Mouse (Mus musculus): ENCODE results near the gene Dpysl4.

GRCm38 (mm10) chr7:139119775-139120153 lies 34.0 kb downstream of the Dpysl4 start:
- TF ChIP-seq GATA1 (IDR thresholded peaks at IDR 0.05; ENCODE audit: low read length) (no peak), TAL1 (IDR thresholded peaks at IDR 0.05; ENCODE audit: low read length) (no peak)
